Mouse (Mus musculus) liver, adult 2 months (tissue): ENCODE data around the gene Rhbg.

Experiments used
- CTCF ChIP-seq: fragments of 200-500 bp; IDR thresholded peaks from 2 replicates; pipeline ENCODE4 v1.5.1; 2011; ENCODE audit warnings: low read depth, low read length, control low read depth
- POLR2A ChIP-seq: fragments of 200-500 bp; IDR thresholded peaks from 2 replicates; pipeline ENCODE4 v1.6.1; 2011; ENCODE audit warnings: low read length, control low read depth; ENCODE audit not compliant: insufficient read depth; ENCODE audit errors: extremely low read depth

GRCm38 (mm10) chr3:88227260-88227659 is 27.2 kb downstream of the Rhbg start:
- TF ChIP-seq CTCF (no peak), POLR2A (no peak)
